Mouse (Mus musculus) left cerebral cortex, adult 9 months (tissue): ENCODE measurements around the gene Nelfe.
"Not testable (repeated sequence)": the region's sequence is repeated elsewhere in the genome, so short reads cannot be mapped to it uniquely, and the experiment has no call there.

ENCODE experiments used
- DNase-seq, 2 experiments: peaks; one replicate each; pipeline ENCODE4 v3.0.0; 2022; ENCODE audit warnings: low spot score in 2 of 2

Gene Nelfe

DNA sequence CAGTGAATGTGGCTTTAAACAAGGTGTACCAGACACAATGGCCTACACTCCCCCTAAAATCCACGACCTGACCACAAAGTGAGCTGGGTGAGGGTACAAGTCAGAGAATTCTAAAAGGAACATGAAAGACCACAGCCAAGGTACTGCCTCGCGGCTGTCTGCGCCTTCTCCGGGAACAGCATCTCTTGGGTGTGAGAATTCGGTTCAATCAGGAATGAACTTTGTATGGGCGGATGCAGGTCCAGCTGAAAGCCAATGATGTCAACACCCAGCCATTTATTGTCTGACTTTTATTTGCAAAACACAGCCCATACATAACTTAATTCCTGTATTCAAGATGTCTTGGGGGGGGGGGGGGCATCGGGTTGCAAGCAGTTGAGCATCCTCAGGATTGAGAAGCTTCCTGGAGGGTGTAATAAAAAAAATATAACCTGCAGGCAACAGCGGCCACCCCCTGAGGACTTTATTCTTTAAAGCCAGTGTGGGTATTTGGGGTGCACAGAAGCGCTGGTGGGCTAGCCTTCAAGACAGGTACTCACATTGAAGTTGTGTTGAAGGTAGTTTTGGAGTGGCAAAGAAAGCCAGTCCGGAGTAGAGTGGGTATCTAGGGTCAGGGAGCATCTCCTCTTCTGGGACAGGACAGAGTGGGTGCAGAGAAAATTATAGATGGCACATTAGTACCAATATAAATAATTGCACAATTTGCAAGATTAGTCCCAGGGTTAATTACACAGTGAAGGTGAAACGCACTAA is 43.1 kb downstream of the Nelfe start:
- no peak for DNase-seq

DNA sequence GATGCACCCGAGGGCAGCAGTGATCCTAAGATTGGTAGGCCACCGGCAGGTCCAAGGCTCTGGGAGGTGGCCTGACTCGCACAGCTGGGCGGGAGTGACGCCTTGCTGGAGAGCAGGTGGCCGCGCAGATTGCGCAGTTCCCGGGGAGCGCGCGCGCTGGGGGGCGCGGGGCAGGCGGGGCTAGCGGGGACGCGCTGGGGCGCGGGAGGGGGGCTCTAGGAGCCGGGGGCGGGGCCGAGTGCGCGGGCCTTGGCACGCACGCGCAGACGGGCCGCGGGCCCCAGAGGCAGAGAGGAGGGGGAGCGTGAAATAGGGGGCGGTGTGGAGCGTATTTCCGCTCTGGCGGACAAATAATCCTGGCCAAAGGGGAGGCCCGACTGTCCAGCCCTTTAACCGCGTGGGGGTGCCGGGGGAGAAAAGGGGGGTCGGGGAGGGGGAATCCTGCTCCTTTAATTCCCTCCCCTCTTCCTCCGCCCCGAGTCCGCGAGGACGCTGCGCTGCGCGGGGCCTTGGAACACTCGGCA is 43.9 kb downstream of the Nelfe start:
- DNase-seq: peak; percentile 83 to 94

- peak in 1 of 2 experiments; percentile 36 for DNase-seq
Observed at GRCm38 (mm10) chr17:34894801-34895530, 44.8 kb downstream of the Nelfe start.

GRCm38 (mm10) chr17:34895724-34896123 is 45.5 kb downstream of the Nelfe start:
- no peak for DNase-seq

GRCm38 (mm10) chr17:34896366-34896765 is 46.2 kb downstream of the Nelfe start:
- no peak for DNase-seq

- peak in 1 of 2 experiments; percentile 72 for DNase-seq
Observed at GRCm38 (mm10) chr17:34897373-34898159, 47.4 kb downstream of the Nelfe start.

- peak in 1 of 2 experiments; percentile 73 for DNase-seq
Observed at GRCm38 (mm10) chr17:34898160-34898586, 48.0 kb downstream of the Nelfe start, which contains the start of the genes C2 and Ehmt2. TSS of gene C2 (minus strand) at chr17:34898265. TSS of gene Ehmt2 (plus strand) at chr17:34898469.

- no peak for DNase-seq
Observed at GRCm38 (mm10) chr17:34898706-34899052, 48.5 kb downstream of the Nelfe start.

DNA sequence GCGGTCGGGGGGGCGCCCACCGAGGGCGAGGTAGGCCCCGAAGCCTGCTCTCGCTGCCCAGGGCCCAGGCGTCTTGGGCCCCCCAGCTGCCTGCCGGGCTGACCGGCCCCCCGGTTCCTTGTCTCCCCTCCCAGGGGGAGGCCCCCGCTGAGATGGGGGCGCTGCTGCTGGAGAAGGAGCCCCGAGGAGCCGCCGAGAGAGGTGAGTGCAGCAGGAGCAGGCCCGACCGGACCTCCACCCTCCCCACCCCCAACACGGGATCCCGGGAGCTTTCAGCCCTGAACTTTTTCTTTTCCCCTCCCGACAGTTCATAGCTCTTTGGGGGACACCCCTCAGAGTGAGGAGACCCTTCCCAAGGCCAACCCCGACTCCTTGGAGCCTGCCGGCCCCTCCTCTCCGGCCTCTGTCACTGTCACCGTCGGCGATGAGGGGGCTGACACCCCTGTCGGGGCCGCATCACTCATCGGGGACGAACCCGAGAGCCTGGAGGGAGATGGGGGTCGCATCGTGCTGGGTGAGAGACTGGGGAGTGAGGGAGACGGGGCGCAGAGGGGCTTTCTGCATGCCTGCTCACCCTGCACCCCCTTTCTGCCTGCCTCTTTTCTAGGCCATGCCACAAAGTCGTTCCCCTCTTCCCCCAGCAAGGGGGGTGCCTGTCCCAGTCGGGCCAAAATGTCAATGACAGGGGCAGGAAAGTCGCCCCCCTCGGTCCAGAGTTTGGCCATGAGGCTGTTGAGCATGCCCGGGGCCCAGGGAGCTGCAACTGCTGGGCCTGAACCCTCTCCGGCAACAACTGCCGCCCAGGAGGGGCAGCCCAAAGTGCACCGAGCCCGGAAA is 49.1 kb downstream of the Nelfe start:
- DNase-seq: peak in 1 of 2 experiments; percentile 15

DNA sequence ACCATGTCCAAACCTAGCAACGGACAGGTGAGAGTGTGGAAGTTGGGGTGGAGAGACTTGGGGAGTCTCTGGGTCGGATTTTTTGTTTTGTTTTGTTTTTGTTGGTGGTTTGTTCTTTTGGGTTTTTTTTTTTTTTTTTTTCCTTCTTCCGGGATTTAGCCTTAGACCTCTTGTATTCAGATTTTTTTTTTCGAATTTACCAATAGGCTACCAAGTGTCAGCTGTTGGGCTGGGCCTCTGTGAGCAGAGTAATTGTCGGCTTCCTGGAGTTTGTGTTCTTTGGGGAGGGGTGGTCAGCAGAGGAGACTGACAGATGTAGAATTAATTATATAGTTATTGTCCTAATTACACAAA is 49.7 kb downstream of the Nelfe start:
- no peak for DNase-seq

DNA sequence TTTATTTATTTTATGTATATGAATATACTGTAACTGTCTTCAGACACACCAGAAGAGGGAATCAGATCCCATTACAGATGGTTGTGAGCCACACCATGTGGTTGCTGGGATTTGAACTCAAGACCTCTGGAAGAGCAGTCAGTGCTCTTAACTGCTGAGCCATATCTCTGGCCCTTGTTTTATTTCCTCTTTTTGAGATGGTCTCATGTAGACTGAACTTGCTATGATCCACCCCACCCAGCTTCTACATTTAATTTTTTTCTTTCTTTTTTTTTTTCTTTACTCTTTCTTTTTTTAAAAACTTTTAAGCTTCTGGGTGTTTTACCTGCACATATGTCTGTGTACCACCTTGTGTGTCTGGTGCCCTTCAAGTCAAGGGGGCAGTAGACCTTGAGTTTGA is 50.6 kb downstream of the Nelfe start:
- DNase-seq: not testable (repeated sequence)

GRCm38 (mm10) chr17:34901948-34902347 is 51.8 kb downstream of the Nelfe start:
- DNase-seq: not testable (repeated sequence)

DNA sequence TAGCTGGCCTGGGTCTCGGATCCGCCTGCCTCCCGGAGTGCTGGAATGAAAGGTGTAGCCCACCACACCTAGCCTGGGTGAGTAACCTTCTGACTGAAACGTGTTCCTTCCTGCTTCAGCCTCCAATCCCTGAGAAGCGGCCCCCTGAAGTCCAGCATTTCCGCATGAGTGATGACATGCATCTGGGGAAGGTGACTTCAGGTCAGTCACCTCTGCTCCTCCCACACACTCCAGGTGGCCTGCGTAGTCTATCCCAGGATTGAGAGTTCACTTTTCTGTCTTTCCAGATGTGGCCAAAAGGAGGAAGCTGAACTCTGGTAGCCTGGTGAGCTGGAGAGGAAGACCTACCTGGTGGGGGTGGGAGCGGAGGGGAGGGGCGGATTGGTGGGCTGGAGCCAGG is 52.7 kb downstream of the Nelfe start:
- DNase-seq: no peak
